Mouse (Mus musculus) mature B cell (primary cell): ENCODE results near the gene Myl7.
"Not testable (repeated sequence)": the region's sequence is repeated elsewhere in the genome, so short reads cannot be mapped to it uniquely, and the experiment has no call there.

Experiments used
- in situ Hi-C: fragments of 300-500 bp; cut with MboI; formaldehyde crosslinking; loops from 2 replicates; pipeline ENCODE4 v1.14.3; 2019

The Myl7 gene

GRCm38 (mm10) chr11:5903844-5904243, 5.3 kb upstream of the Myl7 start:
- in situ Hi-C loops = no loop called here

- in situ Hi-C loops = no loop called here
Measured at GRCm38 (mm10) chr11:5902390-5902789, 3.8 kb upstream of the Myl7 start.

GRCm38 (mm10) chr11:5901950-5902349, 3.4 kb upstream of the Myl7 start:
- in situ Hi-C loops = no loop called here

- in situ Hi-C loops = no loop called here
Measured at GRCm38 (mm10) chr11:5901320-5901719, 2.7 kb upstream of the Myl7 start.

- in situ Hi-C loops = no loop called here
Measured at GRCm38 (mm10) chr11:5899286-5899685, 704 bp upstream of the Myl7 start.

- in situ Hi-C loops = no loop called here
Measured at GRCm38 (mm10) chr11:5897839-5898238, 743 bp downstream of the Myl7 start.

GRCm38 (mm10) chr11:5897230-5897629, 1.4 kb downstream of the Myl7 start:
- in situ Hi-C loops = no loop called here

- in situ Hi-C loops = no loop called here
Measured at GRCm38 (mm10) chr11:5893807-5894206, 4.8 kb downstream of the Myl7 start.

- in situ Hi-C loops = no loop called here
Measured at GRCm38 (mm10) chr11:5892810-5893368, 5.7 kb downstream of the Myl7 start.

GRCm38 (mm10) chr11:5892151-5892591, 6.4 kb downstream of the Myl7 start:
- in situ Hi-C loops = no loop called here

- in situ Hi-C loops = not testable (repeated sequence)
Measured at GRCm38 (mm10) chr11:5888563-5888962, 10.0 kb downstream of the Myl7 start.

GRCm38 (mm10) chr11:5887250-5887649, 11.3 kb downstream of the Myl7 start:
- in situ Hi-C loops = no loop called here

- in situ Hi-C loops = no loop called here
Measured at GRCm38 (mm10) chr11:5886187-5886586, 12.4 kb downstream of the Myl7 start.

GRCm38 (mm10) chr11:5882518-5882917, 16.1 kb downstream of the Myl7 start:
- in situ Hi-C loops = no loop called here

- in situ Hi-C loops = no loop called here
Measured at GRCm38 (mm10) chr11:5879905-5880304, 18.7 kb downstream of the Myl7 start.

- in situ Hi-C loops = no loop called here
Measured at GRCm38 (mm10) chr11:5878661-5879060, 19.9 kb downstream of the Myl7 start.

- in situ Hi-C loops = no loop called here
Measured at GRCm38 (mm10) chr11:5877921-5878526, 20.6 kb downstream of the Myl7 start, which contains the start of gene Pold2. Gene Pold2 (minus strand): TSS chr11:5878292.

- in situ Hi-C loops = no loop called here
Measured at GRCm38 (mm10) chr11:5877421-5877820, 21.2 kb downstream of the Myl7 start.

GRCm38 (mm10) chr11:5873192-5873591, 25.4 kb downstream of the Myl7 start:
- in situ Hi-C loops = no loop called here

GRCm38 (mm10) chr11:5872707-5873106, 25.9 kb downstream of the Myl7 start:
- in situ Hi-C loops = no loop called here

- in situ Hi-C loops = no loop called here
Measured at GRCm38 (mm10) chr11:5870069-5870468, 28.5 kb downstream of the Myl7 start.

GRCm38 (mm10) chr11:5869331-5869730, 29.3 kb downstream of the Myl7 start:
- in situ Hi-C loops = no loop called here

GRCm38 (mm10) chr11:5868324-5868723, 30.3 kb downstream of the Myl7 start:
- in situ Hi-C loops = no loop called here

- in situ Hi-C loops = no loop called here
Measured at GRCm38 (mm10) chr11:5867196-5867595, 31.4 kb downstream of the Myl7 start.
